Mouse (Mus musculus) kidney, adult 2 months (tissue): ENCODE data around the gene Ugt1a5. TPM values are rescaled to one million over a fixed set of nuclear protein-coding genes. Genes with fewer than 3 reads are reported as not detected.
"Not testable (repeated sequence)": the region's sequence is repeated elsewhere in the genome, so short reads cannot be mapped to it uniquely, and the experiment has no call there.

Source experiments
- DNase-seq: peaks from one replicate; pipeline ENCODE4 v3.0.0; 2021
- H3K27ac ChIP-seq: fragments of 200-500 bp; 2 replicates; pipeline ENCODE4 v1.5.1; 2012; ENCODE audit warnings: low read depth, low read length, control low read depth, inconsistent platforms; ENCODE audit not compliant: insufficient read depth
- H3K27me3 ChIP-seq: fragments of 200-500 bp; replicated peaks from 2 replicates; pipeline ENCODE4 v1.6.1; 2012; ENCODE audit warnings: mild to moderate bottlenecking, moderate library complexity, low read length, inconsistent platforms; ENCODE audit not compliant: control insufficient read depth, insufficient read depth
- H3K36me3 ChIP-seq: fragments of 200-500 bp; 2 replicates; pipeline ENCODE4 v1.6.1; 2012; ENCODE audit warnings: mild to moderate bottlenecking, moderate library complexity, low read length, inconsistent platforms; ENCODE audit not compliant: control insufficient read depth, insufficient read depth
- H3K4me1 ChIP-seq: fragments of 200-500 bp; 2 replicates; pipeline ENCODE4 v1.6.1; 2011; ENCODE audit warnings: low read length; ENCODE audit not compliant: control insufficient read depth, insufficient read depth
- H3K4me3 ChIP-seq: fragments of 200-500 bp; 2 replicates; pipeline ENCODE4 v1.5.1; 2011; ENCODE audit warnings: mild to moderate bottlenecking, low read depth, low read length, control low read depth; ENCODE audit not compliant: insufficient read depth
- CTCF ChIP-seq: fragments of 200-500 bp; conservative IDR thresholded peaks from 2 replicates; pipeline ENCODE4 v1.5.1; 2011; ENCODE audit warnings: low read depth, mild to moderate bottlenecking, control low read depth, low read length, moderate library complexity, mixed read lengths; ENCODE audit not compliant: insufficient read depth, insufficient read length
- POLR2A ChIP-seq: fragments of 200-500 bp; IDR thresholded peaks from one replicate; pipeline ENCODE4 v1.6.1; 2011; ENCODE audit warnings: low read depth, low read length, control low read depth
- WGBS: fragments of 180-500 bp; shearing (Covaris S2); methylation state at CpG from one replicate; pipeline ENCODE4 v1.1.7; 2018; 5-methylcytosine and 5-hydroxymethylcytosine counted together
- polyA plus RNA-seq: library from polyadenylated mRNA; depleted of rRNA; stranded (reverse); fragments of >200 nt; gene quantifications from 2 replicates; pipeline ENCODE4 v1.2.3, GENCODE M21; 2012

Gene Ugt1a5
- polyA plus RNA-seq, 1 experiment = 0.59 TPM

- Histone ChIP-seq H3K36me3 (no peaks in the 10 kb centered on the region), H3K4me1 (peaks cover 13% of the 10 kb centered on the region), H3K27me3 (no peaks in the 10 kb centered on the region), H3K4me3 (no peak overlapping the region), H3K27ac (no peak overlapping the region)
- TF ChIP-seq POLR2A (no peak), CTCF (no peak)
- peak; percentile 14 for DNase-seq
- WGBS = 55% methylated on average over 2 of the region's 2 CpGs
Observed at GRCm38 (mm10) chr1:88136646-88137045, 29.2 kb upstream of the Ugt1a5 start.

- Histone ChIP-seq H3K36me3 (no peaks in the 10 kb centered on the region), H3K4me1 (peaks cover 13% of the 10 kb centered on the region), H3K4me3 (no peak overlapping the region), H3K27ac (no peak overlapping the region), H3K27me3 (no peaks in the 10 kb centered on the region)
- DNase-seq = no peak
- TF ChIP-seq POLR2A (no peak), CTCF (no peak)
- WGBS = 68% methylated on average over 3 of the region's 3 CpGs
Observed at GRCm38 (mm10) chr1:88137264-88137663, 28.5 kb upstream of the Ugt1a5 start.

- H3K4me3 ChIP-seq = no peak overlapping the region
- H3K27ac ChIP-seq = no peak overlapping the region
- DNase-seq = no peak
- no peaks in the 10 kb centered on the region for H3K36me3 ChIP-seq
- no peak for TF ChIP-seq POLR2A
- TF ChIP-seq CTCF = no peak
- H3K27me3 ChIP-seq = no peaks in the 10 kb centered on the region
- 86% methylated on average over 1 of the region's 1 CpGs for WGBS
- H3K4me1 ChIP-seq = peaks cover 13% of the 10 kb centered on the region
Observed at GRCm38 (mm10) chr1:88138145-88138544, 27.7 kb upstream of the Ugt1a5 start.

- H3K4me3 ChIP-seq, H3K36me3 ChIP-seq, H3K27ac ChIP-seq, H3K27me3 ChIP-seq, H3K4me1 ChIP-seq: not testable (repeated sequence)
- peak; percentile 90 for DNase-seq
- WGBS = 25% methylated on average over 1 of the region's 1 CpGs
Observed at GRCm38 (mm10) chr1:88140492-88140891, 25.3 kb upstream of the Ugt1a5 start.

GRCm38 (mm10) chr1:88143966-88144675 is 21.7 kb upstream of the Ugt1a5 start:
- TF ChIP-seq CTCF = peak; percentile 53
- WGBS = 2% methylated on average over 5 of the region's 5 CpGs
- H3K36me3 ChIP-seq, H3K4me3 ChIP-seq, H3K27ac ChIP-seq, H3K27me3 ChIP-seq, H3K4me1 ChIP-seq: not testable (repeated sequence)
- peak; percentile 72 for DNase-seq

GRCm38 (mm10) chr1:88145278-88145677 is 20.5 kb upstream of the Ugt1a5 start:
- peak; percentile 30 for DNase-seq
- not testable (repeated sequence) for H3K4me3 ChIP-seq, H3K27ac ChIP-seq, H3K36me3 ChIP-seq, H3K27me3 ChIP-seq, H3K4me1 ChIP-seq
- peak; percentile 41 for TF ChIP-seq CTCF
- WGBS = 62% methylated on average over 2 of the region's 2 CpGs

- H3K4me1 ChIP-seq, H3K4me3 ChIP-seq, H3K27ac ChIP-seq, H3K36me3 ChIP-seq, H3K27me3 ChIP-seq, DNase-seq: not testable (repeated sequence)
- peak; percentile 36; the same call in 1 of the 2 replicates for TF ChIP-seq CTCF
- 88% methylated on average over 2 of the region's 2 CpGs for WGBS
Observed at GRCm38 (mm10) chr1:88150133-88150532, 15.7 kb upstream of the Ugt1a5 start.

- no peaks in the 10 kb centered on the region for H3K27me3 ChIP-seq
- 74% methylated on average over 2 of the region's 2 CpGs for WGBS
- DNase-seq = no peak
- H3K36me3 ChIP-seq = no peaks in the 10 kb centered on the region
- no peak overlapping the region for H3K4me3 ChIP-seq
- TF ChIP-seq CTCF (no peak), POLR2A (no peak)
- H3K27ac ChIP-seq = no peak overlapping the region
- no peaks in the 10 kb centered on the region for H3K4me1 ChIP-seq
Observed at GRCm38 (mm10) chr1:88158430-88158829, 7.4 kb upstream of the Ugt1a5 start.

GRCm38 (mm10) chr1:88172190-88172589 is 6.4 kb downstream of the Ugt1a5 start:
- not testable (repeated sequence) for H3K4me1 ChIP-seq, H3K4me3 ChIP-seq, DNase-seq, H3K27ac ChIP-seq, H3K27me3 ChIP-seq, H3K36me3 ChIP-seq
- WGBS = 85% methylated on average over 7 of the region's 7 CpGs
